Comparison of ENCODE assay signal across 9 mouse cellular contexts in the genomic region with DNA sequence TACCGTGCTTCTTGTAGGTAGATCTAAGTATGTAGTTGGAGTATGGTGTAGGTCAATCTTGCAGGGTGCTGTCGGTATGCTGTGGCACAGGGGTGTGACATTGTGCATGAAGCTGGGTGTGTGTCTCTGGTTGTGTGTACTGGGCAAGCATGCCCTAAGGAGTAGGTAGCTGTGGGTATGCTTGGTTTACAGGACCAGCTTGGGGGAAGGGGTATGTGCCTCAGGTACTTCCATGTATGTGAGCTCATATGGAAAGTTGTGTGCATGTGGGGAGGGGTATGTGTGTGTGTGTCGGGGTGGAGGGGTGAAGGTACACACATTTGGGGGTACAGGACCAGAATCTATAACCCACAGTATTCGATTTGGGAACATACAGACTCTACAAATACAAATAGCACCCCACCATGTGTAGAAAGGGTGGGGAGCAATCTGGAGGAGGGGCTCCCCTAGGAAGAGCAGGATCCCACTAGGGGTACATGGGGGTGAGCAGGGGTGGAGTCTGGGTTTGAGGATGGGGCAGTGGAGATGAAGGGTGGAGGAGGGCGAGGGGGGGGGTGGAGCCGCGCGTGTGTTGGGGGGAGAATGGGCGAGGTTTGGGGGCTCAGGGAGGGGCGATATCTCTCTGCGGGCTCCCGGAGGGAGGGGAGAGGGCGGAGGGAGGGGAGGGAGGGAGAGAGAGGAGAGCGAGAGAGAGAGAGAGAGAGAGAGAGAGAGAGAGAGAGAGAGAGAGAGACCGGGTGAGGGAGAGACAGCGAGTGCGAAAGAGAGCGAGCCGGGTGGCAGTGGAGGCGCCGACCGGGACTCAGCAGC. TPM values are rescaled to one million over a fixed set of nuclear protein-coding genes. Genes with fewer than 3 reads are reported as not detected.
A peak's percentile ranks its signal among the peaks of the same experiment; 100 is the strongest.
DNase-seq lines count a peak whose midpoint lies in the region; ATAC-seq lines count a peak whose summit lies in the region.
"Had no signal": no experiment of that assay in that cellular context is flagged by ENCODE, and none has a peak within 500 bp of the region (broad histone marks: within the 10 kb centered on the region; RNA-seq: fewer than 3 reads in every experiment).

Gene Shank1 (plus strand): TSS at position 779 of the 810 bp plus-strand sequence.

- WGBS in midbrain, embryonic 15.5 days, result 36% methylated on average over 6 of the region's 22 CpGs

- H3K36me3 ChIP-seq in megakaryocyte, embryonic 14.5 days (replicated peaks; ENCODE audit: low read length), result no peaks in the 10 kb centered on the region
- H3K36me3 ChIP-seq in midbrain, embryonic 15.5 days (replicated peaks), result peaks cover 15% of the 10 kb centered on the region; the same call in 1 of the 2 replicates

- H3K27me3 ChIP-seq in megakaryocyte, embryonic 14.5 days (replicated peaks), result peaks cover 82% of the 10 kb centered on the region
- H3K27me3 ChIP-seq in midbrain, embryonic 15.5 days (replicated peaks), result no peaks in the 10 kb centered on the region

- peaks cover 39% of the 10 kb centered on the region for H3K4me1 ChIP-seq in megakaryocyte, embryonic 14.5 days
- peaks cover 20% of the 10 kb centered on the region for H3K4me1 ChIP-seq in midbrain, embryonic 15.5 days

- peak within 1 kb of the TSS; percentile 81 for H3K4me3 ChIP-seq in megakaryocyte, embryonic 14.5 days (replicated peaks)
- H3K4me3 ChIP-seq in midbrain, embryonic 15.5 days, result peak within 1 kb of the TSS; percentile 72
- H3K4me3 ChIP-seq: erythroblast, embryonic 14.5 days had no signal

- H3K27ac ChIP-seq in midbrain, embryonic 15.5 days, result peak within 1 kb of the TSS; percentile 79

- DNase-seq in cerebellum, adult 11-12 months, result peak; percentile 51
- peak in 1 of 2 experiments; percentile 46 for DNase-seq in layer of hippocampus, postnatal 10 days (ENCODE audit: low spot score in 2 of 2)
- no peak for DNase-seq in cerebellum, adult 11 months
- DNase-seq in frontal cortex, postnatal 25 days (ENCODE audit: low spot score in 2 of 2), result no peak

- ATAC-seq in cerebellum, adult (ENCODE audit: insufficient number of reproducible peaks, low FRiP score, low TSS enrichment), result no peak
- ATAC-seq in megakaryocyte, adult 5-6 weeks (ENCODE audit: poor library complexity, severe bottlenecking), result no peak
- ATAC-seq in midbrain, embryonic 15.5 days (replicated peaks), result no peak

- peak within 1 kb of the TSS; percentile 82 for H3K9ac ChIP-seq in midbrain, embryonic 15.5 days

- peak within 1 kb of the TSS; percentile 92 for H3K4me2 ChIP-seq in midbrain, embryonic 15.5 days

- H3K9me3 ChIP-seq in megakaryocyte, embryonic 14.5 days, result no peaks in the 10 kb centered on the region
- no peaks in the 10 kb centered on the region for H3K9me3 ChIP-seq in midbrain, embryonic 15.5 days

RNA-seq across cellular contexts. Expression of gene Shank1, which starts in this region (rescaled TPM):
- polyA plus RNA-seq in megakaryocyte, embryonic 14.5 days (2012; ENCODE audit: insufficient read depth, low replicate concordance), result 0.07 TPM in 1 of 2 replicates, not detected in the other
- 0.02 and 0.07 TPM in 2 replicates for total RNA-seq in megakaryocyte, adult 5-6 weeks (2015)
- not detected in 2 replicates for total RNA-seq in megakaryocyte, adult 5-6 weeks (2017)
- 100 to 1,000 TPM; 439 to 476 TPM for total RNA-seq in layer of hippocampus, postnatal 10 days (2021)
- polyA plus RNA-seq in midbrain, embryonic 15.5 days (2015; fragmentation: Nextera tagmentation; extraction: Ambion mirVana), result 39.8 and 46.5 TPM in 2 replicates

Comparison
In these comparisons a context has a peak if more than half of its experiments do, and no peak if none do; other contexts are left out.
1. RNA of gene Shank1 (total RNA-seq): 439 to 476 TPM in layer of hippocampus, postnatal 10 days; 0.02 to 0.07 TPM in megakaryocyte, adult 5-6 weeks; every median in the first group is over 100 times any median in the second.
2. RNA of gene Shank1 (polyA plus RNA-seq): 39.8 to 46.5 TPM in midbrain, embryonic 15.5 days; 0.07 TPM in megakaryocyte, embryonic 14.5 days; every median in the first group is over 10 times any median in the second.